Mouse (Mus musculus) c-Kit-positive CD71-positive TER-119-positive erythroid progenitor cells, embryonic 14.5 days (primary cell): ENCODE measurements at regions not wholly inside any gene's neighbourhood (a gene's known extent, or its start where the extent isn't known, plus 50 kb on each side); places are given as distances from the start of the nearest gene placed in this dataset.

Experiments used
- DNase-seq: peaks from one replicate; pipeline ENCODE4 v3.0.0-alpha.2; 2013; ENCODE audit warnings: low spot score

DNA sequence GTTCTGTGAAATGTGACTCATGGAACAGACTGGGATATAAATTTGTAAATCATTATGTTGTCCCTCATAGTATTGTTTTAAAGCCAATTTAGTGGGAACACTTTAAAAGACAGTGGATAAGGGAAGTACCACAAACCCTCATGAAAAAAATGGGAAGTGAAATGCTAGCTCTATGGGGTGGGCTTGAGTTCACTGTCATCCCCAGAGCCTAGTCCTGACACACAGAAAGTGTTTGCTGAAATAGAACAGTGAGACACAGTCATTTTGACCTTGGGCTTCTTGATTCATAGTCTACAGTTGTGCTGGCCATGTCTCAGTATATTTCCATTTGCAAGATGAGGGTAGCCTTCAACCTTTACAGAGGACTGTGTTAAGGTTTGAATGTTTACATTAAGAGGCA, 166.8 kb upstream of the Fggy start:
- DNase-seq: no peak

DNA sequence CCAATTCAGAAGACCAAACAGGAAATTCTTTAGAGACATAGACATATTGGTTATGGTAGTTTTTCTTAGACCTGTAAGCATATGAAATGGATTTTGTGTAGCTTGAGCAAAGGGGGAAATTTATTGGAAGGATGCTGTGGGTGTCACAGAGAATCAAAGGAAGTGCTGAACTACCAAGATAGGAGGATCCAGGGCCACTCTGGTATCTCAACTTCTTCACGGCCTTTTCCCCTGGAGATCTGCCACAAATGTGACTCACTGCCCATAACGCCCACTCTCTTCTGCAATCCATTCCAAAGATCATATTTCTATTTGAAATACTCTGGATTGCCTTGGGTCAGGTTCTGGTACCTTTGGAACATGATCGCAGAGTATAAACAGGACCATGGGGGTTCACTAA, 161.6 kb upstream of the Fggy start:
- no peak for DNase-seq

DNA sequence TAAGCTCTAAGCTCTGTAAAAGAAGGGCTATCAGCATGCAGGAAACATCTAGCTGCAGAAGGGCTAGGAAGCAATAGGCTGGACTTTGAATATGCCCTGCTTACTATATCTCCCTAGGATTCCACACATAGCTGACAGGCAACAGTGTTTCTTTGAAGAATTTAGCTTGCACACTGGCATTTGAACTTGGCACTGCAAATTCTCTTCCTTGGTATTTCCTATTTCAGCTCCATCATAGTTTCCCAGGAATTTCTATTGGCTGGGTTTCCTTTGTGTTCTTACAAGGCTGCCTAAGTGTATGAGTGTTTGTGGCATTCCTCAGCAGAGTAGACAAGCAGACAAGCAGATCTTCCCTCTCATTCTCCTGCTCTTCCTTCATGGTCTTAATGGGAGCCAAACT, 159.0 kb upstream of the Fggy start:
- DNase-seq: no peak

DNA sequence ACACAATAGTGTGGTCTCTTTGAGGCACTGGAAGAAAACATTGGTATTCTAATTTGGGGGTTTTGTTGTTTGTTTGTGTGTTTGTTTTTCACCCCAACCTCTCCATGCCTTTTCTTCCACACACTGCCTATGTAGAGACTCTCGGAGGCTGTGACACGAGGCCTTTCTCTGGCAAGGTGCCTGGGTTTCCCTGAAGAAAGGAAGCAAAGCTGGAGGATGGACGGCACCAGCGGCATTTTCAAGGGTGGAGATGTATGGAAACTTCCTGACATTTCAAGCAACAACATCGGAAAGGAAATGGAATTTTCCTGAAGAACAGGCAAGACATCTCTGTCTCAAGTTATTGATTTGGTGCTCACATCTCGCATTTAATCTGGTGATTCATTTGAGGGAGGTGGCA, 155.0 kb upstream of the Fggy start:
- no peak for DNase-seq

DNA sequence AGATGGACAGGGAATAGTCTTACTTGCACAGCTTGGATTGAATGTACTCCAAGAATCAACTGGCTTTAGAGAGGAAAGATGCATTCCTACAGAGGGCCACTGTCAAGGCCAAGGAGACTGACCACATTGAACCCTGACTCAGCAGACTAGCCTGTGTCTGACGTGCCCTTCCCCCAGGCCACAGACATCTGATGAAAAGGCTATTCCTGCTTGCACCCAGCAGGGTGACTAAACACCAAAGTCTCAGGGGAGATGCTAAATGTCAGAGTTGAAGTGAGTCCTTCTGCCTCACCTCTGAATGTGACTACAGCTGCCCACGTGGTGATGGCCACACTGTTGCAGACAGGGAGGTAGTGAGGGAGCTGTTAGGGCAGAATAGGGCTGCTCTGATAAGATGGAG, 140.2 kb upstream of the Fggy start:
- DNase-seq: no peak

DNA sequence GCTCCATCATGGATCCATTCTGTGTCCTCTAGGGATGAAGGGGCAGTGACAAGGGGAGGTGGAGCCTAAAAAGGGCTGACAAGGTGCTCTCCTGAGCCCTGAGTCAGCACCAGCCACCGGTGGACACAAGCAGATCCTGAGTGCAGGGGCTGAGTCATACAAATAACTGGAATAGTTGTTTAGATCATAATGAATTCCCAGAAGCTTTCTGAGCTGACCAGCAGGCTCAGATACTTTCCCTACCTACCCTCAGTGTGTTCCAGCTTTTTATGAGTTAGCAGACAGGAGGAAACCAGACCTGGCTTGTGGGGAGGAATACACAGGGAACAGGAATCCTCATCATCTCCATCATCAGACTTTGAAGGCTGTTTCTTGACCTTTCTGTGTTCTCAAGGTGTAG, 130.7 kb upstream of the Fggy start:
- DNase-seq: no peak

DNA sequence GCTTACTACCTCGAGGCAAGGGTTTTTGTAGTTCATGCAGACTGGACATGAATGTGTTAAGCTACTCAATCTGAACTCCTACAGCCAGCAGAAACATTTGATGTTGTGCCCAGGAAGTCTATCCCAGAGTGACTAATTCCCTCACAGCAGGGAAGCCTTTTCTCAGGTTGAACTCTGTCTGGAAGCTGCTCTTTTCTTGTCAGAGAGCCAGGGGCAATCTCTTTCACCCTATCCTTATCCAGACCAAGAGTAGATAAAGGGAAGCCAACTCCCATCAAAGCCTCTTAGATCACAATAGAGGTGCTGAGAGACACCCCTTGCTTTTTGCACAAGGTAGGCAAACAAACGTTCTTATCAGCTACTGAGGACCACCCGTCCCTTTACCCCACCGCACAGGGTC, 122.8 kb upstream of the Fggy start:
- DNase-seq: no peak

DNA sequence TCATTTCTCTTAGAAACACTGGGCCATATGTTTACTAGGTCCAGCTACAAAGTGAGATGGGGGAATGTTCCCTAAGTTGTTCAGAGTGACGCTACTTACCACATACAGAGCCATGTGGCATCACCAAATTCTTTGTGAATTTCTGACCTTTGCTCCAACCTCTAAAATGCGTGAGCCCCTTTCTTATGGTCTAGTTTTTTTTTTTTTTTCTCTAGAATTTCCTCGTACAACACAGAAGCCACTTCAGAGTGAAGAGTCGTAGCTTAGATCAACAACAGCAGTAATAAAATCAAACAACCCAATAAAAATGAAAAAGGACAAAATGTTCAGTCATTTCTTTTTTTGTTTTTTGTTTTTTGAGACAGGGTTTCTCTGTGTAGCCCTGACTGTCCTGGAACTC, 122.2 kb upstream of the Fggy start:
- no peak for DNase-seq

DNA sequence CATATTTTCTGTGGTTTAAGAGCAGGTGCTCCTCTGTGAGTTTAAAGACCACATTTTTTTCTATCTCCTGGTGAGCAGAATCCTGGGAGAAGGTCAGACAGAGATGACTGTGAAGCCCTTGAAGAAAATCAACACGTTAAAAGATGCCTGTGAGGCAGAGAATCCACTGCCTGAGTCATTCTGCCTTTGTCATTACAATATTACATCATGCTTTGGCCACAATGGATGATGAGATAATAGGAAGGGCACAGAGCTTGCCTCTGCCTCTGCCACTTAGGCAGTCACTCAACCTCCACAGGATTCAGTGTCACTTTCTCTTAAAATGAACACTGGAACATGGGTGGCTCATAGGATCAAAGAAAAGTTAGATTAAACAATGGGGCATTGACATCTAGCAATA, 117.5 kb upstream of the Fggy start:
- DNase-seq: no peak

DNA sequence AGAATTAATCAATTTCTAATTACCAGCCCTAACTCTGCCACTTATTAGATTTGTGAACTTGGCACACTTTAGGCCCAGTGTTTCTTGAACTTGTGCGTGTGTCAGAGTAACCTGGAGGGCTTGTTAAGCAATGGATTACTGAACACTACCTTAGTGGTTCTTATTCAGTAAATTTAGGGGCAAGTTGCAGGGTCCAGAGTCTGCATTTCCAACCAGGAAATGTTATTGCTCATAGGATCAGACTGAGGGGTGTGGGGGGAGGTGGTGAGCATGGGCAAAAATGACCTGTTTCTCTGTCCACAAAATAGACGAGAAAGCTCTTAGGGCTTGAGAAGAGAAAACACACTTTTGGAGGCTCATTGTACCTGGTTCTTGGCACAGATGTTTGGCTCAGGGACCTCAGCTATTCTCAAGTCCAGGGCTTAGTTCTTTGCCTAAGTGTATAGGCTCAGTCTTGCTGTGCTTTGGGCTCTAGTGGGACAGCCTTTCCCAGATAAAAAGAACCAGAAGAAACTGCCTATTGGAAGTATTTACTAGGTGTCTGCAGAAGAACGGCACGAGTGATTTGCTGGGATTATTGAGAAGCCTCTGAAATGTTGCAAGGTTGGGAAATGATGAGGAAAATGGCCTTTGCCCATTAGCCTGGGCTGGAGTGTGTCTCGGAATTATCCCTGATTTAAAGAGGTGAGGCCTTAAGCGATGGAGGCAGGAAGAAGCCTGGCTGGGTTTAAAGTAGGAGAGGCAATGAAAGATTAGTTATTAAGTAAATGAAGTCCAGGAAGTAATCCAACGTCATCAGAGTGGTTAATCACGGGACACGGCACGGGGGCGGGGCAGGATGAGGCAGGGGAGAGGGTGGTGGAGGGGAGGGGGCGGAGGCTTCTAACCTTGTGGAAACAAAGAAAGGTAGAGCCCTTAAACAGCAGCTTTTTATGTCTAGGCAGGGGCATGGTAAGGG, 113.2 kb upstream of the Fggy start:
- no peak for DNase-seq

DNA sequence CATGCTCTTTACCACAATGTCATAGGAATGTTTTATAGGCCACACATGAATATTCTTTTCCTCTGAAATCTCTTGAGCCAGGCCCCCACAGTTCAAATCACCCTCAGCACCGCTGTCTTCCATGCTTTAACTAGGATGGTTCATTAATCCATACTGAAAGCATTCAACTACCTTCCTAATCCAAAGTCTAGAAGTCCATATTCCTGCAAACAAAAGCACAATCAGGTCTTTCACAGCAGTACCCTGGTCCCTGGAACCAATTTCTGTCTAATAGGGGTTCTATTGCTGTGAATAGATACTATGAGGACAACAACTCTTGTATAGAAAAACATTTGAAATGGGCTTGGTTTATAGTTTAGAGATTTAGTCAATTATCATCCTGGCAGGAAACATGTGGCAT, 107.0 kb upstream of the Fggy start:
- DNase-seq: no peak

DNA sequence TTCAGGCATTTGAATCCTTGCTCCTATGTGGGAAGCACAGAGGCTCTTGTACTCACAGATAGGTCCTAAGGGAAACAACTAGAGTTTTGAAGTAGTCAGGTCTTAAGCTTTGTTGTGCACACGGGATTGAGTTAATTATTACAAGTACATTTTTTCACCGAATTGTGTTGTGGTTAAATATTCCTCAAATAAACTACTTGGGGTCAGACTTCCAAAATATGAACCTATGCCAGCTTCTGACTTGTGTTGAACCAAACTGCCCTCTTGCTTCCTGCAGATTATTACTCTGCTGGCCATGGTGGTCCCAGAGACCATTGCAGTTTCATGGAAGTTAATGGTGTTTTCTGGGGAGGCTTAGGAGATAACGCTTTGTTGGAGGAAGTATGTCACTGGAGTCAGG, 105.5 kb upstream of the Fggy start:
- no peak for DNase-seq

DNA sequence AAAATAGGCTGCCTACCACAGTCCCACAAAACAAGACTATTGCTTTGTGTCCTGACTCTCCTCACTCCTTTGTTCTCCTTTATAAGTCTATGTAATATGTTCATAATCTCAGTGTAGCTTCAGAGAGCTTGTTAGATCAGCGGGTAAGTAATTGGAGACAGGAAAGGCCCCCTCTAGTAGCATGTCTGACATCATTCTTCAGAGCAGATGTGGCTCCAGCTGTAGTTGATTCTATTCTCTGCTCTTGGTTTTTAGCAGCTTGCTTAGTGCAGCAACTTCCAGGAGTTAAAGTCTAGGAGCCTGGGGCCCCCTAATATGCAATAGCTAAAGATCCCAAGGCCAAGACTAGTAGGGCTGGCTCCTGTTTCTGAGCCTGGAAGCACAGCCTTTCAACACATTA, 101.0 kb upstream of the Fggy start:
- DNase-seq: no peak

DNA sequence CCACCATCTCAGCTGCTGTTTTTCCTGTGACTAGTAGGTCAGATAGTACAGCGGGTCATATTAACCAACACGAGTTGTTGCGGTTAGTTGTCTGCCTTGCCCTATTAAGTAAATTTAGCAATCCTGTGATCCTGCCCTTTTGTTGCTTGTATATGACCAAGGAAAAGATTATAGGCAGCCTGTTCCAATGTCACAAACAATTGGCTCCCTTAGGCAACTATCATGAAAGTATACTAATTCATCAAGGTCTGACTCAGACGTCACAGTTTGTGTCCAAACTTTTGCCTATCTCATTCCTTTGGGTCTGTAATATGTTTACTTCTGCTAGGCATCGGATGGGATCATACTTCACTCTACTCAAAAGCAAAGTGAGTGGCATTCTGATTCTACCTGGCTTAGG, 100.4 kb upstream of the Fggy start:
- DNase-seq: no peak

DNA sequence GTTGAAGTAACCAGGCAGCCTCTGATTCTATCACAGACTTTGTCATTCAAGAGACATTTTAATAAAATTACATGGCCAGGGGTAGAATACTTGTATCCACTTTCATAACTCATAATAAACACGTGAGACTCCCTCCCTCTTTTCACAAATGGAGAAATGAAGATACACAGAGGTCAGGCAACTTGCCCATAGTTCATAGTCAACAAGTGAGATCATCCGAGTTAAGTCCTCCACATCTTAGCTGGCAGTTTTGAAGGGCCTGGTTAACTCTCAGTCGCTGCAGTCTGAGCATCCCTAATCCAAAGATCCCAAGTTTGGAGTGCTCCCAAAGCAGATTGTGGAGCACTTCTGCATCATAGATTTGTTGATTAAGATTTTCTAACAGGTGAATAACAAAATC, 94.8 kb upstream of the Fggy start:
- no peak for DNase-seq

DNA sequence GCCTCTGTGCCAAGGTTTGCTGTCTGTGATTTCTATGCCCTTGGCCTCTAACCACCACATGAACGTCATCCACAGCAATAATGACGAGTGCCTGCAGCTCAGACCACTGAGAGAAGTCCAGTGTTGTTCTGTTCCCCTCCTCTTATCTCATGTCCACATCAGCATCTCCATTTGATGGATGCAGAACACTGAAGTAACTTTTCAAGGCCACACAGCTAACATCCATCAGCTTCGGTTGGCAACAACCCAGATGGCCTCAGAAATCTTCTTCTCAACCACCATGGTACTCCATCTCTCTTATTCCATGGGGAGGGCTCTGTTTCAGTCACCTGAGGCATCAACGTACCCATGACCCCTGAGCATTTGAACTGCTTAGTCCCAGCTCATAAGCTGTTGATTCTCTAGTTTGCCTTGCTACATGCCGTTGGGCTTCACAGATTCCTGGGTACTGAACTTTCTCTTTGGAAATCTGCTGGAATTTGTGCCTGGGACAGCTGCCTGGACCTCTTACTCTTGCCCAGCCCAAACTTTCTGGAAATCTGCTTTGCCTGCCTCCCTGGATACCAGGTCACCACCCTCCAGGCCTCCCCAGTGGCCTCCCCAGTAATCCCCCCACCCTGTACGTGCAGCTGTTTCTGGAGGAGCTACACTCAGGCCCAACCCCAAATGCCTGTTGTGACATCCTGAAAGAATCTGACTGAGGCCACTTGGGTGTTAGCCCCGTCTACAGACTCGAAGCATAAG, 94.1 kb upstream of the Fggy start:
- no peak for DNase-seq

DNA sequence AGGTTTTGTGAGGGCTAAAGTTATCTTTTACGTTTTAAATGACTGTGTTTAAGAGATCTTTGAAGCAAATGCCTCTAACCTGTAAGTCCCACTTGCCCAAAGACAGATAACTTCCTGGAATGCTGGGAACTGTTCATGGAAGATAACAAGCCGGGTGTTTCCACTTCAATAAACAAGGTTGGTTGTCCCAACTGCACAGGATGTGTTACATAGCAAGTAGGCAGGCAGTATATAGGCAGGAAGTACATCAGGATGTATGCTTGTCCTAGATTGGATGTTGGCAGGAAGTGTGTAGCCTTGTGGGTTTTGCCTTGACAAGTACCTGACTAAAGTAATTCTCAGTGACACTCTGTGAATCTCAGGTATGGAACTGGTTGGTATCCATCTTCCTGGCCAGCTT, 90.7 kb upstream of the Fggy start:
- no peak for DNase-seq

DNA sequence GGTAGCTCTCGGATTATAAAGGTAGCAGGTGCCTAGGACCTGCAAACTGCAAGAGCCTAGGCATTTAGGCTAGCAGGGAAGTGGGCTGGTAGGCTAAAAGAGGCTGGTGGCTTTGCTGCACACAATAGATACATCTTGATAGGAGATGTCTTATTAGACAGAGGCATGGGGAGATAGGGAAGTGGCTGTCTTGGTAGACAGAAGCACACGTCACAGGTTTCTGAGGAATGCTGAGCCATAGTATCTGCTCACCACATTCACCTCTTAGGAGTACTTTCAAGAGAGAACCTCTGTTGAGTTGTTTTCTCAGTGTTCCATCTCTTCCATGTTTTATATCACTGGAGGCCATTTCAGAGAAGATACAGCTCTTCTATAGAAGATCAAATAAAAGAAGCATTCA, 89.8 kb upstream of the Fggy start:
- DNase-seq: no peak

DNA sequence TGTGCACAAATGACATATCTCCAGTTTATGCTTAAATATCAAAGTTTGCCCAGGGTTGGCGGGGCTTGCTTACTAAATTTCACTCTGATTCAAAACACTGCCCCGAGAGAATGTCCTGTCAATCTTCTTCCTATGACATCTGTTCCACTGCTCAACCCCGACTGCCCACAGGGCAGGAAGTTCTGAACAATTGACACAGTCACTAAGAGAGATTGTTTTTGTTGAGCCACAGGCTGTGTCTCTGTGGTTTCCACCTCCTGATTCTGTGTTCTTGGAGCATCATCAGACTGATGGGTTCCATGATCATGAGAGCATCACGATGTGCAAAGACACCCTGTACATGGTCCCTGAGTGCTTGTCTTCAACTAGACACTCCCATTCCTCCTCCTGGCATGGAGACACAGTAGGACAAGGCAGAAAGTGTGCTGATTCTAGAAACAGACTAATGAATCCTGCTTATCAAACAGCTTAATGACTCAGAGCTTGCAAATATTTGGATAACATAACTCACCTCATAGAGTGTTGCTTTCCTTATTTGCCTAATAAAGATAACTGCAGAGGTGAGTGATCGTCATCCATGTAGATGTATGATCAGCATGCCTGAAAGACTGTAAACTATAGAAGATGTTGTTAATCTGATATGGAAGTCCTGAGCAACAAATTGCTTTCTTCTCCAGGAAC, 82.4 kb upstream of the Fggy start:
- DNase-seq: no peak

DNA sequence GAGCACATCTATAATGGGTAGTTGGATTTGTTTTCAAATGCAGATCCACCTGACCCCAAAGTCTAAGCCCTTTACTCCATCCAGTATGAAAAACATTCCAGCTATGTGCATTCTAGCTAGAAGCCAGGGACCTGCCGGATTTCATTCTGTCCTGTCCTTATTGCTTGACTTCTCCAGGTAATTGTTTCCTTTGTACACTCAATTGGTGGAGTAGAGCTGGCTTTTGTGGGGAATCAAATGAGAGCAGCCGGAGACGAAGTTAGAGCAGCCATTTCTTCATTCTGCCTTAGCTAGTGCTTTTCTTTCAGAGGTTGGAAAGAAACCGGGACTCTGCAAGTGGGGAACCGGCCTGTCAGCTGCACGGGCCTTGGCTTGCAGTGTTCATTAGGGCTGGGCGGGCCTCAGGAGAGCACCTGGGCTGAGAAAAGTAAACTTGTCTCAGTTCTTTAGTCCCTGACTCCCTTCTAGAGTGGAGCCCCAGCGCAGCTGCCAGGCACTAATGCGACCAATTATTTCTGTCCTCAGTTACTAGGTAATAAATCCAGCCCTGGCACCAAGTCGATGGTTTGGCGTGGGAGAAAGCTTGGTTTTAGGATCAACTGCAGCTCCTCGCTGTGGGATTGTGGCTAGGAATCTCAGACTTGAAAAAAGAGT, 81.1 kb upstream of the Fggy start:
- DNase-seq: no peak

DNA sequence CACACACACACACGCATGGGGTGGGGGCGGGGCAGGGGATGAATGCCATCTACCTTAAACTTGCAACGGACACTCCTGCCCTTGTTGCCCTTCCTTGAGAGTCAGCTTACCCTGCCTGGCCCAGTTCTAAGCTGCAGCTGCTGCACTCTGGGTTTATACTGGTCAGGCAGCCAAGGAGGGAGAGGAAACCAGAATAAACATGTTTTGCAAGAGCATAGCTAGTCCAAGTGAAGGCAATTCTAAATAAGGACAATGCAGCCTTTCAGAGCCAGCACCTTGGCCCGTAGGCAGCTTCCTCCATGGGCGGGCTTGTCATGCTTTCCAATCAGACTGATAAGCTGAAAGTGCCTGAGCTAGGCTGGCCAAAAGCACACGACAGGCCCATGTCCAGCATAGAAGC, 73.7 kb upstream of the Fggy start:
- no peak for DNase-seq

DNA sequence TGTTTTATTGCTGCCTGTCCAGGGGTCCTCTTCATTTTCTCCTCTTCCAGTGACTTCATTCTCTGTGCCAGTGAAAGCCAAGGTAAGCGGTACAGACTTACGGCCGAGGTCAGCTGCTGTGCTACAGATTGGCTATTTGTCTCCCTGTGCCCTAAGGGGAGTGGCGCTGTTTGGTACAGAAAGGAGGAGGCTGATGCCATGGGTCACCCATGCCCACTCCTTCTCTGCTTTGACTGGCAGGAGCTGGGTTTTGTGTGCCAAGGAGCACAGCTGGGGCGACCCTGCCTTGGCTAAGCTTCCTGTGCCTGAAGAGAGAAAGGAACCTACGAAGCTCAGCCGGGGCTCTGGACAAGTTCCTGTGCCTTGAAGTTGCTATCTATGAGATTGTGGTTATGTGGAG, 70.0 kb upstream of the Fggy start:
- DNase-seq: no peak

DNA sequence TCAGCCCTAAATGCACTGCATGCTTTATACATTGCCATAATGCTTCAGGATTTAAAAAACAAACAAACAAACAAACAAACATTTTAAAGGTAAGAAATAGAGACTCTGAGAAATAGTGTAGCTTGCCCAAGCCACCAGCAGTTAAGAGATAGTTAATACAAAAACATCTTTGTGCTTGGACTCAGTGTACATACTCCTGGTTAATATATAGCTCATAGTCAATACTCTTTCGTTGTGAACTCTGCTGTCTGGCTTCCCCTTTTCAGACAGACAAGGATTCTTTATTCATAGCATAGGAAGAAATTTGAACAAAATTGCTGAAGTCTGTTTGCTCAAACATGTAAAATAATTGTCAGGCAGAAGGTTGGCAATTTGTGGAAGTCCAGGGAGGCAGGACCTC, 69.3 kb upstream of the Fggy start:
- DNase-seq: no peak
